Comparison of ENCODE assay signal across 7 mouse cellular contexts in the genomic region with DNA sequence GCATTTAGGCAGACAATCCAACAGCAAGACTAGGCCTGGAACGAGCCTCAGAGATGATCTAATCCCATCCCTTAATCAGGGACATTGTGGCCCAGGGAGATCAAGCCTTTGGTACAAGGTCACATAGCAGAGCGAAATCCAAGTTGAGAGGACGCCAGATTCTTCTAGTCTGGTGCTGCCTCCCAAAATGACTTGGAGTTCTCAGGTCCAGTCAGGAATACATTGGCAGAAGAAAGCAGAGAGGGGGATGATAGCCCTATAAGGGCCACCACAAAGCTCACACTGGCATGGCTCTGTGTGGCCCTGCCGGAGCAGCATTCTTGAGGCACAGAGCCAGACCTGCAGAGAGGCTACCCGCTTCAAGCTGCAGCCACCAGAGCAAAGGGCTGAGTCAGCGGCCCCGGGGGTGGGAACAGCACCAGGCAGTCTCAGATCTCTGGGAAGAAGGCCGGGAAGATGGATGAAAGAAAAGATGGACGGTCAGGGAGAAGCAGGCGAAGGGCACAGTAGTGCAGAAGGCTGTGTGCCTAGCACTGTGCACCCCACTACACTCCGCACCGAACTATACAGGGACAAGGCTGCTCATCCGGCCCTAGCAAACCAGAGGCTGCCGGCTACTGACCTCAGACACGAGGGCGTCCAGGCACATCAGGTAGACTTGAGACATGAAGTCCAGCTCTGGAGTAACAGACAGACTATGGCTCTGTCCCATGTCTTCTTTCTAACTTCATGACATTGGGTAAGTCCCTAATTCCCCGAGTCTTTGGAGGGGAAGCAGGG. TPM values are rescaled to one million over a fixed set of nuclear protein-coding genes. Genes with fewer than 3 reads are reported as not detected.
A peak's percentile ranks its signal among the peaks of the same experiment; 100 is the strongest.
DNase-seq lines count a peak whose midpoint lies in the region; ATAC-seq and TF ChIP-seq lines count a peak whose summit lies in the region.

Gene C1qtnf6, minus strand, starts transcription at position 746 of the 780 bp plus-strand sequence.

- H3K36me3 ChIP-seq in forebrain, postnatal 0 days (ENCODE audit: insufficient read depth) = no peaks in the 10 kb centered on the region
- no peaks in the 10 kb centered on the region for H3K36me3 ChIP-seq in hindbrain, embryonic 13.5 days
- H3K36me3 ChIP-seq in liver, embryonic 12.5 days = no peaks in the 10 kb centered on the region

- H3K9ac ChIP-seq in forebrain, postnatal 0 days = peak within 1 kb of the TSS; percentile 52
- peak within 1 kb of the TSS; percentile 68 for H3K9ac ChIP-seq in hindbrain, embryonic 13.5 days
- peak within 1 kb of the TSS; percentile 25; the same call in 1 of the 2 replicates for H3K9ac ChIP-seq in liver, embryonic 12.5 days

- no peak for TF ChIP-seq POLR2A in olfactory bulb, adult 2 months (IDR thresholded peaks at IDR 0.05; ENCODE audit: insufficient read depth, low read depth, low read length)

- DNase-seq in MN1 (ENCODE audit: low spot score) = peak; percentile 63
- DNase-seq in adrenal gland, postnatal 4 days (ENCODE audit: low spot score in 2 of 2) = peak in 1 of 2 experiments; percentile 39
- no peak for DNase-seq in forebrain, postnatal 0 days
- DNase-seq in embryo, embryonic 10.5 days (ENCODE audit: low spot score) = no peak

- H3K27ac ChIP-seq in forebrain, postnatal 0 days (ENCODE audit: low read depth, low read length) = peak within 1 kb of the TSS; percentile 51
- peak within 1 kb of the TSS; percentile 85 for H3K27ac ChIP-seq in hindbrain, embryonic 13.5 days
- H3K27ac ChIP-seq in liver, embryonic 12.5 days = peak within 1 kb of the TSS; percentile 45; the same call in 1 of the 2 replicates
- H3K27ac ChIP-seq in olfactory bulb, adult 2 months (ENCODE audit: insufficient read depth, low read depth, low read length) = peak within 1 kb of the TSS; percentile 92

- peaks cover 5% of the 10 kb centered on the region; the same call in 1 of the 2 replicates for H3K4me1 ChIP-seq in forebrain, postnatal 0 days (ENCODE audit: insufficient read depth)
- peaks cover 36% of the 10 kb centered on the region for H3K4me1 ChIP-seq in hindbrain, embryonic 13.5 days (replicated peaks)
- H3K4me1 ChIP-seq in liver, embryonic 12.5 days = peaks cover 51% of the 10 kb centered on the region
- H3K4me1 ChIP-seq in olfactory bulb, adult 2 months (ENCODE audit: control insufficient read depth, insufficient read depth, low read length) = peaks cover 37% of the 10 kb centered on the region

- H3K4me3 ChIP-seq in forebrain, postnatal 0 days (ENCODE audit: low read depth, low read length) = peak within 1 kb of the TSS; percentile 29
- peak within 1 kb of the TSS; percentile 30 for H3K4me3 ChIP-seq in hindbrain, embryonic 13.5 days
- H3K4me3 ChIP-seq in liver, embryonic 12.5 days = peak within 1 kb of the TSS; percentile 22
- peak within 1 kb of the TSS; percentile 31 for H3K4me3 ChIP-seq in olfactory bulb, adult 2 months (ENCODE audit: insufficient read depth, low read depth, low read length)

- 71% methylated on average over 17 of the region's 17 CpGs for WGBS in forebrain, postnatal 0 days
- WGBS in hindbrain, embryonic 13.5 days = 72% methylated on average over 17 of the region's 17 CpGs
- WGBS in liver, embryonic 12.5 days (ENCODE audit: insufficient replicate concordance) = 60% methylated on average over 17 of the region's 17 CpGs
- 58% methylated on average over 17 of the region's 17 CpGs for WGBS in olfactory bulb, adult 2 months

- no peak for ATAC-seq in forebrain, postnatal 0 days
- no peak for ATAC-seq in hindbrain, embryonic 13.5 days (ENCODE audit: low FRiP score)
- ATAC-seq in liver, embryonic 12.5 days = no peak

- peak within 1 kb of the TSS; percentile 40 for H3K4me2 ChIP-seq in forebrain, postnatal 0 days (ENCODE audit: low read depth)
- H3K4me2 ChIP-seq in hindbrain, embryonic 13.5 days = peak within 1 kb of the TSS; percentile 54
- H3K4me2 ChIP-seq in liver, embryonic 12.5 days = peak within 1 kb of the TSS; percentile 54

- no peak for TF ChIP-seq CTCF in forebrain, postnatal 0 days (IDR thresholded peaks at IDR 0.05; ENCODE audit: low read depth)
- no peak for TF ChIP-seq CTCF in olfactory bulb, adult 2 months (IDR thresholded peaks at IDR 0.05; ENCODE audit: insufficient read depth, low read depth, low read length)

- no peaks in the 10 kb centered on the region for H3K9me3 ChIP-seq in forebrain, postnatal 0 days (ENCODE audit: low read length)
- no peaks in the 10 kb centered on the region for H3K9me3 ChIP-seq in hindbrain, embryonic 13.5 days
- H3K9me3 ChIP-seq in liver, embryonic 12.5 days (replicated peaks) = no peaks in the 10 kb centered on the region

- H3K27me3 ChIP-seq in forebrain, postnatal 0 days (ENCODE audit: insufficient read depth, low read length) = no peaks in the 10 kb centered on the region
- H3K27me3 ChIP-seq in hindbrain, embryonic 13.5 days = peaks cover 7% of the 10 kb centered on the region
- peaks cover 24% of the 10 kb centered on the region for H3K27me3 ChIP-seq in liver, embryonic 12.5 days (replicated peaks)

RNA-seq across cellular contexts. Expression of gene C1qtnf6, which starts in this region (rescaled TPM):
- total RNA-seq in adrenal gland, postnatal 4 days (2021) = 10 to 100 TPM; 81.8 to 93.0 TPM
- 2.0 and 4.0 TPM in 2 replicates for total RNA-seq in forebrain, postnatal 0 days (2014; rRNA removed)
- 9.6 and 10.2 TPM in 2 replicates for polyA plus RNA-seq in forebrain, postnatal 0 days (2015; fragmentation: Nextera tagmentation; extraction: Ambion mirVana)
- 8.0 and 8.2 TPM in 2 replicates for polyA plus RNA-seq in hindbrain, embryonic 13.5 days (2015; fragmentation: Nextera tagmentation; extraction: Ambion mirVana)
- polyA plus RNA-seq in liver, embryonic 12.5 days (2016; fragmentation: Nextera tagmentation; extraction: Ambion mirVana) = 5.2 and 5.6 TPM in 2 replicates
- not detected in 2 replicates for polyA plus RNA-seq in olfactory bulb, adult 2 months (2012; ENCODE audit: insufficient read depth, insufficient read length, low replicate concordance, missing spikeins)

Comparison
In these comparisons a context has a peak if more than half of its experiments do, and no peak if none do; other contexts are left out.
1. RNA of gene C1qtnf6 (total RNA-seq): 81.8 to 93.0 TPM in adrenal gland, postnatal 4 days; 2.0 to 4.0 TPM in forebrain, postnatal 0 days; every median in the first group is over 10 times any median in the second.
2. Peak in every context shown above with its lines, with median percentiles within 50 percentile points of each other: H3K27ac ChIP-seq, H3K4me2 ChIP-seq, H3K4me3 ChIP-seq and H3K9ac ChIP-seq.